Mouse (Mus musculus): ENCODE results near the gene Rnf141.

The Rnf141 gene

DNA sequence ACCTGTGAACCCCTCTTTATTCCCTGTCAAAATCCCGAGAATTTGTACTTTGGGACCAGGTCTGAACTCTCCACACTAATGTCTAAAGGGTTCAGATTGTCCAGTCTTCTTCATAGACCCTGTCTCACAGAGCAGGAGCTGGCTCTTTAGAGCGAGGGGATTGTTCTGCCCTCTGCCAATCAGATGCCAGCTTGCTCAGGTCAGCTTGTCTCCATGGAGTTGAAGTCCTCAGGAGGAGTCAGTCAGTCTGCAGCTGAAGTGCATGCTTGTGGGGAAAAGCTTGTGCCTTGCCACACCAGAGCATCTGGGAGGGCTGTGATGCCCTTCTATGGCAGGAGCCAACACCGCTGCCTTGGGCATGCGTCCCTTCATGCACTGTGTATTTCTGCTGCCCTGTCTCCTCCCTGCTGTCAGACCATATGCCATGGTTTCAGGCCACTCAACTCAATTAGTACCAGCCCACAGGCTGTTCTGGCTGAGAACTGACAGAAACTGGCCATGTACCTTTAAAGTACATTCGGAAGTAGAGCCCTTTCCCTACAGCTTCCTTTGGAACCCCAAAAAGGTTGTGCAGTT, 81.6 kb downstream of the Rnf141 start:
- DNase-seq (ENCODE audit: low spot score), result no peak

DNA sequence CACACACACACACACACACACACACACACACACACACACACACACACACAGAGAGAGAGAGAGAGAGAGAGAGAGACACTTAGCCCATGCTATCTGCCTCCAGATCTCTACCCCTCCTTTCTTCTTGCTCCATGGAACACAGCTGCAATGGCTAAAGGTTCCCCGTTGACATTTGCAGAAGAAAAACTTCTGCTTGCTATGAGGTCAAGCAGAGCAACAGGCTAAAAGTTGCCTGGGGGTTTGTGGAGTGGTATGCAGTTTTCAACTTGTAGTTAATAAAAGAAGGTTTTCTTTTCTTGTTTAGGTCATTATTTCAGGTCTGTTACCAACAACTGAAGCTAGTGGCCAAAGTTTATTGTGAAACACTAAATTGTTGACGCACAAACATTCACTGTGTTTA, 87.8 kb downstream of the Rnf141 start:
- no peak for DNase-seq (ENCODE audit: low spot score)

DNA sequence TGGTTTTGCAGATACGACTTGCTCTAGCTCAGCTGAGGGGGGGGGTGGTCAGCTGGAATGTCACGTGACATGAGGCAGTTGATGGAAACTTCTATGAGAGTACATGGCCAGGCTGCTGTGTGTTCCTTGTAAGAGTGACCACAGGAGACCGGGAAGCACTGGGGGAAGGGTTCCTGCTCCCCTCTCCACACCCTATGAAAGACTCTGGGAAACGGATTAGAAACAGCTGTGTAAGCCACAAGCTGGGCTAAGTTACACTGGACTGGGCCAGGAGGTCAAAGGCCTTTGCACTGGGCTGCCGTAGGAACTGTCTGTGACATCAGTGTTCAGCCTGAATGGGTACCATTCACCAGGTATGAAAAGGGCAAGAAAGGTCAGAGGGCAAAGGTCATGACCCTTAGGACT, 90.3 kb downstream of the Rnf141 start:
- DNase-seq (ENCODE audit: low spot score), result no peak

DNA sequence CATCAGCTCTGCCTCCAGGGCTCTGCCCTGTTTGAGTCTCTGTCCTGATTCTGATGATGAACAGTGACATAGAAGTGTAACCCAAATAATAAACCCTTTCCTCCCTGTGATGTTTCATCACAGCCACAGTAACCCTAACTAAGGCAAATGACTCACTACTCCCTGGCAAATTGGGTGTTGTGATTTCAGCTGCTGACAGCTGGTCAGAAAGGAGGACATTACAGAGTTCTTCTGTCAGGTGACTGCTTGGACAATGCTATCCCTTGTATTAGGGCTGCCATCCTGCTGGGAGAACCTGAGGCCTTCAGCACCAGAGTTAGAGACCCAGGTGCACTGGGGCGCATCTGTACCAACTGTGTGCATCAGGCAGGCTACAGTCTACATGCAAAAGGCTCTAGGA, 90.9 kb downstream of the Rnf141 start:
- DNase-seq (ENCODE audit: low spot score), result no peak

DNA sequence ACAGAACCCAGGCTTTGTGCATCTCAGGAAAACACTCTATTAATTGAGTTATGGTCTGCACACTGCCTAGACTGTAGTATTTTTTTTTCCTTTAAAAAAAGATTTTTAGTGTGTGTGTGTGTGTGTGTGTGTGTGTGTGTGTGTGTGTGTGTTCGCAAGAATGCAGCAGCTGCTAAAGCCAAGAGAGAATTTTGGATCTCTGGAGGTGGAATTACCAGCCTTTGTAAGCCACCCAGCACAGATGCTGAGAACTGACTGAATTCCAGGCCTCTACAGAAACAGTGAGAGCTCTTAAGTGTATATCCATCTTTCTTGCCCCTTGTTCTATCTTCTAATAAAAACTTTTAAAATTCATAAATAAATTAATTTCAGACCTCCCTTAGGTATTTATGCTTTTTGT, 92.6 kb downstream of the Rnf141 start:
- DNase-seq (ENCODE audit: low spot score), result no peak

DNA sequence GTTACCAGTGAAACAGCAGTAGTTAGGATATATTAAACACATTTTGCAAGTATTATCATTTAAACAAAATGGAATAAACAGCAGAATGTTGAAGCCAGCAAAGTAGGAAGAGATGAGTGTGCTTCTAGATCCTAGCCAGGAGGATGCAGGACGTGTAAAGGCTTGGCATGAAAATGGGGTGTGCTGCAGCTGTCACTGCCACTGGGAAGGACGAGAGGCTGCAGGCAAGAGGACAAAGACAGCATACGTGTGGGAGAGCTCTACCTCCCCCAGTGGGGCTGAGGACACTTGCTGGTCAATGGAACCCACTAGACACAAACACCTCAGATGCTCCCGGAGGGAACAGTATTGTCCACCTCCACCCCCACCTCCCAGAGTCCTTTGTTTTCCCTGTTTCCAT, 93.4 kb downstream of the Rnf141 start:
- DNase-seq (ENCODE audit: low spot score), result no peak

Data from testis, postnatal 10 days (tissue).